Mouse (Mus musculus) kidney, adult 2 months (tissue): ENCODE data around the gene Ufl1. TPM values are rescaled to one million over a fixed set of nuclear protein-coding genes. Genes with fewer than 3 reads are reported as not detected.
"Not testable (repeated sequence)": the region's sequence is repeated elsewhere in the genome, so short reads cannot be mapped to it uniquely, and the experiment has no call there.

Experiments
- DNase-seq: peaks from one replicate; pipeline ENCODE4 v3.0.0; 2021
- H3K27ac ChIP-seq: fragments of 200-500 bp; 2 replicates; pipeline ENCODE4 v1.5.1; 2012; ENCODE audit warnings: low read depth, low read length, control low read depth, inconsistent platforms; ENCODE audit not compliant: insufficient read depth
- H3K27me3 ChIP-seq: fragments of 200-500 bp; replicated peaks from 2 replicates; pipeline ENCODE4 v1.6.1; 2012; ENCODE audit warnings: mild to moderate bottlenecking, moderate library complexity, low read length, inconsistent platforms; ENCODE audit not compliant: control insufficient read depth, insufficient read depth
- H3K36me3 ChIP-seq: fragments of 200-500 bp; 2 replicates; pipeline ENCODE4 v1.6.1; 2012; ENCODE audit warnings: mild to moderate bottlenecking, moderate library complexity, low read length, inconsistent platforms; ENCODE audit not compliant: control insufficient read depth, insufficient read depth
- H3K4me1 ChIP-seq: fragments of 200-500 bp; 2 replicates; pipeline ENCODE4 v1.6.1; 2011; ENCODE audit warnings: low read length; ENCODE audit not compliant: control insufficient read depth, insufficient read depth
- H3K4me3 ChIP-seq: fragments of 200-500 bp; 2 replicates; pipeline ENCODE4 v1.5.1; 2011; ENCODE audit warnings: mild to moderate bottlenecking, low read depth, low read length, control low read depth; ENCODE audit not compliant: insufficient read depth
- CTCF ChIP-seq: fragments of 200-500 bp; conservative IDR thresholded peaks from 2 replicates; pipeline ENCODE4 v1.5.1; 2011; ENCODE audit warnings: low read depth, mild to moderate bottlenecking, control low read depth, low read length, moderate library complexity, mixed read lengths; ENCODE audit not compliant: insufficient read depth, insufficient read length
- POLR2A ChIP-seq: fragments of 200-500 bp; IDR thresholded peaks from one replicate; pipeline ENCODE4 v1.6.1; 2011; ENCODE audit warnings: low read depth, low read length, control low read depth
- WGBS: fragments of 180-500 bp; shearing (Covaris S2); methylation state at CpG from one replicate; pipeline ENCODE4 v1.1.7; 2018; 5-methylcytosine and 5-hydroxymethylcytosine counted together
- polyA plus RNA-seq: library from polyadenylated mRNA; depleted of rRNA; stranded (reverse); fragments of >200 nt; gene quantifications from 2 replicates; pipeline ENCODE4 v1.2.3, GENCODE M21; 2012

The Ufl1 gene
- polyA plus RNA-seq, 1 experiment: 5.0 TPM

GRCm38 (mm10) chr4:25271926-25272325, 9.7 kb downstream of the Ufl1 start:
- WGBS: 90% methylated on average over 1 of the region's 1 CpGs
- H3K4me1 ChIP-seq: no peaks in the 10 kb centered on the region
- no peak for TF ChIP-seq CTCF
- TF ChIP-seq POLR2A: no peak
- H3K27ac ChIP-seq: no peak overlapping the region
- DNase-seq: no peak
- H3K27me3 ChIP-seq: no peaks in the 10 kb centered on the region
- H3K36me3 ChIP-seq: peaks cover 10% of the 10 kb centered on the region
- no peak overlapping the region for H3K4me3 ChIP-seq

GRCm38 (mm10) chr4:25267144-25267543, 14.5 kb downstream of the Ufl1 start:
- Histone ChIP-seq H3K4me3 (no peak overlapping the region), H3K4me1 (no peaks in the 10 kb centered on the region), H3K27me3 (no peaks in the 10 kb centered on the region), H3K36me3 (peaks cover 15% of the 10 kb centered on the region), H3K27ac (no peak overlapping the region)
- TF ChIP-seq CTCF (no peak), POLR2A (no peak)
- DNase-seq: no peak
- WGBS: 89% methylated on average over 3 of the region's 3 CpGs

- Histone ChIP-seq H3K4me1 (no peaks in the 10 kb centered on the region), H3K36me3 (peaks cover 4% of the 10 kb centered on the region), H3K27ac (no peak overlapping the region), H3K4me3 (no peak overlapping the region), H3K27me3 (no peaks in the 10 kb centered on the region)
- WGBS: 89% methylated on average over 7 of the region's 7 CpGs
- TF ChIP-seq POLR2A: no peak
- TF ChIP-seq CTCF: no peak
- no peak for DNase-seq
Observed at GRCm38 (mm10) chr4:25257822-25258398, 23.7 kb downstream of the Ufl1 start.

GRCm38 (mm10) chr4:25242776-25243175, 38.8 kb downstream of the Ufl1 start, which contains the start of gene Fhl5:
Fhl5 (minus strand) TSS chr4:25242876.
- no peak for DNase-seq
- H3K27ac ChIP-seq: no peak within 1 kb of the TSS
- TF ChIP-seq CTCF (no peak), POLR2A (no peak)
- no peak within 1 kb of the TSS for H3K4me3 ChIP-seq
- 86% methylated on average over 3 of the region's 3 CpGs for WGBS
- no peaks in the 10 kb centered on the region for H3K27me3 ChIP-seq
- no peaks in the 10 kb centered on the region for H3K4me1 ChIP-seq
- no peaks in the 10 kb centered on the region for H3K36me3 ChIP-seq

- not testable (repeated sequence) for DNase-seq, H3K36me3 ChIP-seq, H3K27ac ChIP-seq, H3K4me1 ChIP-seq, H3K4me3 ChIP-seq, H3K27me3 ChIP-seq
- 76% methylated on average over 1 of the region's 1 CpGs for WGBS
Observed at GRCm38 (mm10) chr4:25235663-25236062, 46.0 kb downstream of the Ufl1 start.

GRCm38 (mm10) chr4:25233767-25234166, 47.9 kb downstream of the Ufl1 start:
- not testable (repeated sequence) for H3K36me3 ChIP-seq, DNase-seq, H3K27me3 ChIP-seq, H3K4me3 ChIP-seq, H3K27ac ChIP-seq, H3K4me1 ChIP-seq
- 85% methylated on average over 1 of the region's 1 CpGs for WGBS

GRCm38 (mm10) chr4:25232546-25232945, 49.1 kb downstream of the Ufl1 start:
- 89% methylated on average over 3 of the region's 3 CpGs for WGBS
- TF ChIP-seq CTCF (no peak), POLR2A (no peak)

GRCm38 (mm10) chr4:25227527-25227926, 54.1 kb downstream of the Ufl1 start:
- no peak overlapping the region for H3K4me3 ChIP-seq
- no peak overlapping the region for H3K27ac ChIP-seq
- no peaks in the 10 kb centered on the region for H3K27me3 ChIP-seq
- TF ChIP-seq POLR2A: no peak
- no peak for TF ChIP-seq CTCF
- H3K36me3 ChIP-seq: no peaks in the 10 kb centered on the region
- DNase-seq: no peak
- H3K4me1 ChIP-seq: no peaks in the 10 kb centered on the region
- WGBS: 20% methylated on average over 1 of the region's 1 CpGs

More at GRCm38 (mm10) chr4:25232546-25232945, 49.1 kb downstream of the Ufl1 start:
- Histone ChIP-seq H3K4me3 (no peak overlapping the region), H3K27me3 (no peaks in the 10 kb centered on the region), H3K27ac (no peak overlapping the region), H3K36me3 (no peaks in the 10 kb centered on the region), H3K4me1 (no peaks in the 10 kb centered on the region)
- DNase-seq: no peak
